Mouse (Mus musculus): ENCODE data around the gene Twsg1.

Twsg1 gene

DNA sequence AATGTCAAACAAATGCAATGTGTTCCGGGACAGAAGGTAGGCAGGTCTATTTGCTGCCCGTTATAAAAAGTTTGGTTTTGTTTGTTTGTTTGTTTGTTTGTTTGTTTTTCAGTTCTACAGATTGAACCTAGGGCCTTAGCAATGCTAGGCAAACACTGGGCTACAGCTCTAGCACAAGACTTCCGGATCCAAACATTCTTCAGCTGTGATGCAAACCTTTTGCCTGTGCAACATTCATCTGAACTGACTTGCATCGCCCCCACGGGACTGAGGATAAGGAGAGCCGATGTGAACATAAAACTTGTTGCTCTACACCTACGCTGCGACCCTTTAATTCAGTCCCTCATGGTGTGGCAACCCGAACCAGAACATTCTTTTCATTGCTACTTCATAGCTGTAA is 64.5 kb downstream of the Twsg1 start:
- no peak for DNase-seq (ENCODE audit: low spot score)

DNA sequence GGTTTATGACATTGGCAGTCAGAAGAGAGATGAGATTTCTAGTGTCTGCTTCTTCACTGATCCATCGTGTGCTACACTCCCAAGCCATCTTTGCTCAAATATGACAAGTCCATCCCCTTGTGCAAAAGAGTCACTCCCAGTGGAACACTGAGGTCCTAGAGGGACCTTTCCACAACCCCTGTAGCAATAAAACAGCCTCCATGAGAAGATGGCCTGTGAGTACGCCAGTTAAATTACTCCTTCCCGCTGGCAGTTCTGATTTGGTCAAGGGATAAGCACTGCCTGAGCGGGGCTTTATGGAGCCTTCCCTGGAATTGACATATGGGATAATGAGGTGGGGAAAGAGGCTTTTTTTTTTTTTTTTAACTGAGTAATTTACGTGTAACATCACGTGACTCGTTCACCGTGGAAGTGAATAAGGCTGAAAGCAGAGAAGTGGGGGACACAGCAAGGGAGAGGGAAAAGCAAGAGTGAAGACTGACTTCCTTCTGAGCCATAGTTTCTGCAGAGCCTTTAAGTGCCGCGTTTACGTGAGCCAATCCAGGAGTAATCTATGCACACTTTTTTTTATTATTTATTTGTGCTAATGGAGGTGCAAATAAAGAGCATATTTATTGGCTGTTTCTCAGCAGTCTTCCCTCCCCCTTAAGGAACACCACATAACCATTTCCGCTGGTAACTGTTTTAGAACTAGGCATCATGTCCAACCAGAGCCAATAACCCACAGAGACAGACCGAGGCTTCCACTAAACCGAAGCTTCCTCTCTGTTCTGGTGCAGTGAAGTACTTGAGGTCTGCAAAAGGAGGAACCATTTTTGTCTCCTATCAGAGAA is 65.1 kb downstream of the Twsg1 start, which contains the start of gene Ralbp1:
Ralbp1 (minus strand) TSS at position 102 of the 833 bp plus-strand sequence.
- DNase-seq (ENCODE audit: low spot score): no peak

DNA sequence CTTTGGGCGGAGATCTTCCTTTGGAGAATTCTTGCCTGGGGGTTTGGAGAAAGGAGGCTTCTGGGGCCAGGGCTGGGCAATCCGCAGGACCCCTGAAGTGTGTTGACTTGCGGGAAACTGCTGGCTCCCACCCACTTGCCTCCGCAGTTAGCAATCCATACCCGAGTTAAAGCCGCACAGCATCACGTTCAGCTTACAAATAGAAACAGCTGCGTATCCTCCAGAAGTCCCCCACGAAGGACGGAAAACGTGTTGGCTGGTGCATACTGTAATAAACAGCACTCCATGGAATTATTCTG is 65.7 kb downstream of the Twsg1 start:
- DNase-seq (ENCODE audit: low spot score): no peak

DNA sequence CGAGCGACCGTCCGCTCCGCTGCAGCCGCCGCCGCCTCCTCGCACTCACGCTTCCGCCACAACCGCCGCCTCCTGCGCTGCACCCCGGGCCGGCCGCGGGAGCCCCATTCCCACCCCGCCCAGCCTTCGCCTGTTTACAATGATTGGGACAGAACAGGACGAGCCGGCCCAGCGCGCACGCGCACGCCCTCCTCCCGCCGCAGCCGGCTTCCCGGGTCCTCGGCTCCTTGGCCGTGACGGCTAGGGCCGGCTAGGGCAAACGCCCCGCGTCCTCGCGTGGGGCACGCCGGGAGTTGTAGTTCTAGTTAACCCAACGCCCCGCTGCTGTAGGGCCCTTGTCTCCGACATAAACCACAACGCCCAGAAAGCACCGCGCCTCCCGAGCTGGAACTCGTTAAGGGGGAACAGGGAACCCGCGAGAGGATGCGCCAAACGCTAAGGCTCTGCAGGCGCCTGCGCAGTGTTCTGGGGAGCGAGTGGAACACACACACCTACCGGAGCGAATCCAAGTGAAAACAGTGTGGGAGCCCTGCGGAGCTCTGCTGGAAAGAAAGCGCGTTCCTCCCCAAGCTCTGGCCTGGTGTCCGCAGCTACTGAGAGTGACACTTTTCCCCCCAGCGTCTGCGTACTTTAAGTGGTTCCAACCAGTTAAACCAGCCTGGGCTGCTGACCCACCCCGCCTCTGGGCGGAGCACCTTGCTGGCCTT is 66.2 kb downstream of the Twsg1 start:
- peak; percentile 99 for DNase-seq (ENCODE audit: low spot score)

DNA sequence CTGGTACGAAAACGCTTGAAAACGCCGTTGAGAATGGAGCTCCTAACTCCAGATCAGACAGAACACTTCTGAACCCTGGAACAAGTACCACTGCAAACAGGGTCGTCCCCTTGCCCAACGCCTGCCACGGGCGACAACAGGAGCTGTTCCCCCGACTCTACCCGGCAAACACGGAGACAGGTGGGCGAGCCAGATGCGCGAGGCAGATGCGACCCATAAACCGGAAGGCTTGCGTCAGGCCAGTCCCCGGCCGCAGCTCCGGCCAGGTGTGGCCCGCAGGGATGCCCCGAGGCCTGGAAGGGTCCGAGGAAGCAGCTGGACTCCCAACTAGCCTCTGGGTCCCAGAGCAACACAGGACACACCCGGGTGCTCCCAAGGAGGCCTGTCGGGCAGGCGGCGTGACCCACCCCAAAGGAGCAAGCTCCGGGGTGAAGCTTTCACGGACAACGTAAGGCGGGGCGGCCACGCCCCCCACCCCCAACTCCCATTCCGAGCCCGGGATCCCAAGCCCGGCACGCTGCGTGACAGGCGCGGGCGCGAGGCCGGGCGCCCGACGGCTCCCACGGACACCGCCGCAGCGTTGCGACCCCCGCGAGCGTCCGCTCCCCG is 66.9 kb downstream of the Twsg1 start:
- DNase-seq (ENCODE audit: low spot score): peak; percentile 80

DNA sequence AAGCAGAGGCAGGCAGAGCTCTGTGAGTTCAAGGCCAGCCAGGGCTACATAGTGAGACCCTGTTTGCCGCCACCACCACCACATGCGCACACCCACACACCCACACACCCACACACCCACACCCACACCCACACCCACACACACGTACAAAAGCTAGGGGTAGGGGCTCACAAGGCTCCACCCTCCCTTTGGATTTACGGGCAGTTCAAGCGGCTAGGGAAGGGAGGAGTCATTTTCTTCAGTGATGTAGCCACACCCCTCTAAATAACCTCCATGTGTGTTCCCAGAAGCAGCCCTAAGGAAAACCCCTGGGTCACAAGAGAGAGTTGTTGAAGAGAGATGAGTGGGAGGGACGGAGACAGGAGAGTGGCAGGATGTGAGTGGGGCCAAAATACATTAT is 74.0 kb downstream of the Twsg1 start:
- no peak for DNase-seq (ENCODE audit: low spot score)

DNA sequence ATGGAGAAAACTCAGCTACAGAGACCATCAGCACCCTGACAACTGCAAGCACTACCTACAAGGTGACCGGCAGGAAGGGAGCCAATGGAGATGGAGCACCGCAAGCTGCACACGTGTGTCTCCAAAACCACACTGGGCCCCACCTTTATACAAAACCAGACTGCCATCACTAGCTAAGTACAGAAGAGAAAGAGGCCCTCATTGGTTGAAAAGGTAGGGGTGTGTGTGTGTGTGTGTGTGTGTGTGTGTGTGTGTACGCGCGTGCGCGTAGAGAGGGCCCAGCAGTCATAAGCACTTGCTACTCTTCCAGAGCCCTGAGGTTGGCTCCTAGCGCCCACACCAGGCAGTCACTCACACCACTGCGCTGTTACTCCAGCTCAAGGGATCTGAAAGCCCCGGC is 77.2 kb downstream of the Twsg1 start:
- no peak for DNase-seq (ENCODE audit: low spot score)

DNA sequence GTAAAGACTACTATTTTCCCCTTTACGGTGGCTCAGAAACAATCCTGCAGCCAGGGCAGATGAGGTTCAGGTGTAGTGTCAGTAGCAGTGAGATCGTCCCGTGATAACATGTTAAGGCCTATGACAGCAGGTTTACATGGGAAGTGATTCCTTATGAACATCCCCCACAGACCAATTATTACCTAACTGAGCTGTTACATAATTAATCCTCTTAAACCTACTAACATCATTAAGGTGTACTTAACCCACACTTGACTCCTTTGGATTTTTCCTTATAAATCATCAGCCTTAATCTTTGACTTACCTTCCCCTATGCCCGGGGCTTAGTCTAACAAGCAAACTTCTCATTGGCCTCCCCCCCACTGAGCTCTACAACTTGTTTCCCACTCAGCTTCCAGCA is 77.9 kb downstream of the Twsg1 start:
- no peak for DNase-seq (ENCODE audit: low spot score)

DNA sequence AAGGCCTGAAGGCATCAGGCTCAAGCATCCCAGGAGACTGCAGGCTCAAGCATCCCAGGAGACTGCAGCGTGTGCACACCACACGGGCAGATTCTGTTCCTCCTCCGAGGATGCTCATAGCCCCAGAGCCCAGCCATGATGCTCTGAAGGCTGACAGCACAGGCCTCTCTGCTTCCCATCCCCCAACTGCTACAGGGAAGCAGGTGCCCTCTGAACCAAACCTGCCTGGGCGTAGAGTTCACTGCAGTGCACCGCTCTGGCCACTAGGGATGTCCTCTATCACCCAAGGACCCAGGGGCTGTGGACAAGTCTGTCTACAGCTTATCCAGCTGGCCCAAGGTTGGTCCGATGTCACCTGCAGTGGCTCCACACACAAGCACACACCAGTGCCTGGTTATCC is 78.4 kb downstream of the Twsg1 start:
- no peak for DNase-seq (ENCODE audit: low spot score)

DNA sequence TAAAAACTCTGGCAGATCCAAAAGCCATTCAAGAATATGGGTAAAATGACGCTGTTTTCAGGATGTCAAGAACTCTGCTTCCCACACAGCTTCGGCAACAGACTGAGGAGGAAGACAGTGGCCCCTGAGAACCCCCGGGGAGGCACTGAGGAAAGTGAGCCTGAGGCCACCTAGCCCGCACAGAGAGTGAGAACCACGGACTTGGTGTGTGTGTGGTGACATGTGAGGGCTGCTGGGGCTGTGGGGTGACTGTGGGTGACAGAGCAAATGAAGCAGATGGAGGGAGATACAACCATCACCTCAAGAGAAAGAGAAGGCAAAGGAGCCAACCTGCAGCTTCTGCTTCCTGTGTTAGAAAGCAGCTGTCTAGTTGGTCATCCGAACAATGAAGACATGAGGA is 79.0 kb downstream of the Twsg1 start:
- DNase-seq (ENCODE audit: low spot score): no peak

Data from testis, postnatal 14 days (tissue).